Mouse (Mus musculus) heart, postnatal 36 days (tissue): ENCODE measurements around the gene Col2a1. TPM values are rescaled to one million over a fixed set of nuclear protein-coding genes. Genes with fewer than 3 reads are reported as not detected.
A peak's percentile ranks its signal among the peaks of the same experiment; 100 is the strongest.

Experiments used
- DNase-seq, 2 experiments: peaks; one replicate each; pipeline ENCODE4 v3.0.0; 2021 to 2022
- intact Hi-C: fragments of 180-260 bp; cut with DNase I; formaldehyde crosslinking; loops from one replicate; pipeline ENCODE4 v1.15.1; 2025
- total RNA-seq, 2 experiments: library from RNA; stranded (reverse); gene quantifications; 2 replicates each; pipeline ENCODE4 v1.2.3; 2021

Gene Col2a1
- total RNA-seq, 2 experiments from 2014 or later = 0.08 to 0.46 TPM

- intact Hi-C loops = no loop called here
- DNase-seq = no peak
These were observed 1.3 kb downstream of the Col2a1 start for GRCm38 (mm10) chr15:98002991-98003821.

DNA sequence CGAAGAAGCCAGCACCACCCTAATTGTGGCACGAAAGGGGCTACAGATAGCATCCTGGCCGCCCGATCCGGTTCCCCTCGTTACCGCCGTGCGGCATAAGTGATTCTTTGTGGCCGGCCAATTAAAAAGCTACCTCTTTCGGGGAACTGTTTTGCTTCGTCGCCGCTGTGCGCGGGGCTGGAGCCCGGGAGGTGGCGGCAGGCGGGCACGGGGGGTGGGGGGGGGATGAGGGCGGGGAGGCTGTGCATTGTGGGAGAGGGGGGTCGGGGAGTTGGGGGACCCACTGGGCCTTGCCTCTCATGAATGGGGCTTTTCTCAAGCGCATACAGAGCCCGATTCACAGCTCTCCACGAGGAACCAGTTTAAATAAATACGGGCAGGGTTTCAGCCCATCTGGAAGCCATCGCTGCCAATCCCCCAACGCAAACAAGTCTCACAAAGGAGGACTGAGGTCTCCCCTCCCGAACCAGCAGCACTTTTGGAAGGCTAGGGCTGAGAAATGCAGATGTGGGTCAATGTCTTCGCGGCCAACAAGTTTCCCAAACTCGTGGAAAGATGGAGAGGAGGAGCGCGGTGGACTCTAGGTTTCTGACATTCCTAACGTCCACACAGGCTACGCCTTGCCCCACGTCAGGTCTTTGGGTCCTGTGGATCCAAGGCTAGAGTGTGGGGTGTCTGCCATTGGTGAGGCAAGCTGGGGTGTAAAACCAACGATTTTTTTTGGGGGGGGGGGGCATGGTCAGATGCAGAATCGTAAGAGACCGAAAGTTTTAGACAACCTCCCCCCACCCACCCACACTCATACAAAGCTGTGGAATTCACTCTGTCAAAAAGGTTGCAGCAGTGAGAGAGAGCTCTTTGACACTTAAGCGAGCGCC lies 2.1 kb downstream of the Col2a1 start:
- no peak for DNase-seq
- intact Hi-C loops = no loop called here

DNA sequence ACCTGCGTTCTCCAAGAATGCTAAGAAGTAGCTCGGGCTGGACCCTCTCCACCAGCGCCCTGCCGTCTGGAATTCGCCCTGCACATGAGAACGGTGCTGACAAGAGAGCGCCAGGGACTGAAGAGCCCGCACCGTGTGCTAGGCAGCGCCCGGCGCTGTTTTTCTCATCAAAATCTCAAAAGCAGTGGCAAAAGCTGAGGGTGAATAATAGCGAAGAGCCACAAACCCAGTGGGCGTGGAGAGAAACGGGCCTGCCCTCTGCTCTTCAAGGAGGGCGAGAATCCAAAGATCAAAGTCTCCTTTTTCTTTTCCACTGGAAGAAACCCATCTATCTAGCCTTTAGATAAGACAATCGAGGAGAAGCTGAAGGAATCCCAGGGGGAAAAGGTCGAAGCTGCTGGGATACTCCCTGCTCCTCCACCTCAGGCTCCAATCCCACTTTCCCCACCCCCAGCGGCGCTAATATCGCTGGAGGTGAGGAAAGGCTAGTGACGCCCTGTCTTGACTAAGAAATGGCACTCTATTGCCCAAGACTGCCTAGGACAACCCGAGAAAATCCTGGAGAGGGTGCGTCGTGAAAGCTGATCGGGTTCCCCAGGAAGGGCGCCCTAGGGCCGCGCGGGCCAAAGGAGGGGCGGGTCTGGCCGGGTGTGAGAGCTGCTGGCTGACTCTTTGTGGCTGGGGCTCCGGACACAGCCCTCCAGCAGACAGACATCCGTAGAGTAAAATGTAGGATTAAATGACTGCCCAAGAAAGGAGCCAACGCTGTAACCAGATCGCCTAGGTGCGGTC lies 3.0 kb downstream of the Col2a1 start:
- DNase-seq = no peak
- intact Hi-C loops = no loop called here

- no peak for DNase-seq
- intact Hi-C loops = no loop called here
These were observed 4.5 kb downstream of the Col2a1 start for GRCm38 (mm10) chr15:97999991-98000390.

GRCm38 (mm10) chr15:97999546-97999945 lies 4.9 kb downstream of the Col2a1 start:
- intact Hi-C loops = no loop called here
- no peak for DNase-seq

GRCm38 (mm10) chr15:97996716-97997256 lies 7.7 kb downstream of the Col2a1 start:
- DNase-seq = no peak

GRCm38 (mm10) chr15:97992712-97993286 lies 11.7 kb downstream of the Col2a1 start:
- peak; percentile 64 to 70 for DNase-seq
- intact Hi-C loops = no loop called here

More at GRCm38 (mm10) chr15:97996716-97997256, 7.7 kb downstream of the Col2a1 start:
- intact Hi-C loops = no loop called here

DNA sequence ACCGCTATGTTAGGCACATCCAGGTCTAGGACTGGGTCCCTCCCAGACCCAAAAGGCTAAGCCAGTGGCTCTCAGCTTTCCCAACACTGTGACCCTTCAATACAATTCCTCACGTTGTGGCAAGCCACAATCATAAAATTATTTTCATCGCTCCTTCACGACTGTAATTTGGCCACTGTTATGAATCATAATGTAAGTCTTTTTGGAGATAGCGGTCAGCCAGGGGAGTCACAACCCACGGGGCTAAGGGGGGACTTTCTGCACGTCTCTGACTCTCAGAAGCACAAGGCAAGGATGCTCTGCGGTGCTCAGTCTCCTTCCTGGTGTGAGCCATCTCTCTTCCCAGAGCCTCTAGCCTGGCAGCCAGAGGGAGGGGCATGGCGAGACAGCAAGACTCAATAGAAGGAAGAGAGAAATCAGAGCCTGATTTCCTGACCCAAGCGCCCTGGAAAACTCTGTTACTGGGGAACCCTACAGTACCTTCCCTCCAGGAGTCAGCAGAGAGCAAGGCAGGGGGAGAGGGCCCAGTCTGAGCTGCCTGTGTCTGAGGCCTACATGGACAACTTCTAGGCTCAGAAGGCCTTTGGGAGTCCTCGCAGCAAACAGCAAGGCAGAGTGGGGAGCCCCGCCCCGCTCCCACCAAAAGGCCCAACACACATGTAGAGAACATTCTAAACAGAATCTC lies 12.3 kb downstream of the Col2a1 start:
- intact Hi-C loops = no loop called here

GRCm38 (mm10) chr15:97991285-97991895 lies 13.1 kb downstream of the Col2a1 start:
- intact Hi-C loops = no loop called here

More for the DNA sequence above, 12.3 kb downstream of the Col2a1 start:
- DNase-seq = no peak

GRCm38 (mm10) chr15:97990721-97991120 lies 13.8 kb downstream of the Col2a1 start:
- intact Hi-C loops = no loop called here
- no peak for DNase-seq

More at GRCm38 (mm10) chr15:97991285-97991895, 13.1 kb downstream of the Col2a1 start:
- DNase-seq = no peak

DNA sequence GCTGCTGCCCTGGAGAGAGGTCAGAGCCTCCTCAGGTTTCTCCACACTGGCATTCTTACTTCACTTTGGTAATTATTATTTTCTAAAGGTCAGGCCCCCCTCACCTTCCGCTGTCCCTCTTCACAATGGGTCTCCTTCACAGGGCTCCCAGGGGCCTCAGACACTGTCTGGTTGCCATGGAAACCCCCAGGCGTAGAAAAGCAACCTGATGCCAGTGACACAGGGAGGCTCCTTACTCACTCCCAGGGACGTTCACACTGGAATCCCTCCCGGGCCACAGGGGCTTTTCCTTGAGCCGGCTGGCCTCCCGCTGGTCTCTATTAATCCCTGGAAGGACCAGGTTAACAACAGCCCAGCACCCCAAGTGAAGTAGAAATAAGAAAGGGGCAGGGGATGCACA lies 14.4 kb downstream of the Col2a1 start:
- no peak for DNase-seq
- intact Hi-C loops = no loop called here

GRCm38 (mm10) chr15:97989544-97989943 lies 15.0 kb downstream of the Col2a1 start:
- intact Hi-C loops = no loop called here
- DNase-seq = no peak

DNA sequence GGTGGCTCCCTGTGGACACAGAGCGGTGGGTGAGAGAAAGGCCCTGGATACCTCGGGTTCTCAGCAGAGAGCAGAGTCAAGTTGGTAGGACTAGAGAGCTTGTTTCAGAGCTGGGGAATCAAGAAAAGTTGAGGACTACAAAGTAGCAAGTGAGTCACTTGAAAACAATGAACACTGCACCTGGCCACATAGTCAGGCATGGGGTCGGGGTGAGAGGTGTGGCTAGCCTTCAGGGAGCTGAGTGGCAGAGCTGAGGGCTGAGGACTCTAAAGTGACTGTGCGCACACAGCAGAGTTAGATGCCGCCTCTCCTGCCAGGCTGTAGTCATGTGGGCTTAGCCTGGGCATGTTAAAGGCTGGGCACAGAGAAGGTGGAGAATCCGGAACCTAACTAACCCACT lies 22.9 kb downstream of the Col2a1 start:
- DNase-seq = no peak
- intact Hi-C loops = no loop called here

- intact Hi-C loops = no loop called here
These were observed 31.1 kb downstream of the Col2a1 start for GRCm38 (mm10) chr15:97973248-97974005.

GRCm38 (mm10) chr15:97972580-97972979 lies 31.9 kb downstream of the Col2a1 start:
- DNase-seq = no peak
- intact Hi-C loops = no loop called here

More at GRCm38 (mm10) chr15:97973248-97974005, 31.1 kb downstream of the Col2a1 start:
- DNase-seq = no peak

GRCm38 (mm10) chr15:97970299-97970698 lies 34.2 kb downstream of the Col2a1 start:
- intact Hi-C loops = no loop called here
- DNase-seq = no peak

DNA sequence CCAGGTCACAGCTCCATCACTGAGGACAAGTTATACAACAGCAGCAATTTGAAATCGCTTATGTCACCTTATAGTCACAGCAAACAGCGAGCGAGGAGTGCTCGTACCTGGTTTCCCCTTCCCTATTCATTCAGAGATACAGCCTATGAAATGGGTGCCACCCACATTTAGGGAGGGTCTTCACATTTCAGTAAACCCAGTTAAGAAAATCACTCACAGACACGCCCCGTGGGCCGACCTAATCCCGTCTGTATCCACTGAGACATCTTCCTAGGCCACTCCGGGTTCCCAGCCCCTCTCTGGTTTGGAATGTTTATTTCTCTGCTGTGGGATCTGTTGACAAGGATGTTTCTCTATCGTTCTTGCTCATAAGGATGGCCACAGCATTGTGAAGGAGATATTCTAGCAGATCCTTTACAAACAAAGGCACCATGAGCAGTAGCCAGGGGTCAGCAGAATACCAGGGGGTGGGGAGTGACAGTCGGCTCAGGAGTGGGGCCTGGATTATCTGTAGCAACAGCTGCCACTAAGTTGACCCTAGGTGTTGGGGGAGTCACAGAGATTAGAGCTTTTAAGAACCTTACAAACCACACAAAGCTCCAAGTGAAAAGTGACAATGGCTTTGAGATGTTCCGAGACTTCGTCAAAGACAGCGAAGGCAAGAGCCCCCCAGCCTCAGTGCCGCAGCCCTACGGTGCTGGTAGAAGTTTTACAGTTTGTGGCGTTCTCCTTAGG lies 39.0 kb downstream of the Col2a1 start:
- no peak for DNase-seq
- intact Hi-C loops = no loop called here

DNA sequence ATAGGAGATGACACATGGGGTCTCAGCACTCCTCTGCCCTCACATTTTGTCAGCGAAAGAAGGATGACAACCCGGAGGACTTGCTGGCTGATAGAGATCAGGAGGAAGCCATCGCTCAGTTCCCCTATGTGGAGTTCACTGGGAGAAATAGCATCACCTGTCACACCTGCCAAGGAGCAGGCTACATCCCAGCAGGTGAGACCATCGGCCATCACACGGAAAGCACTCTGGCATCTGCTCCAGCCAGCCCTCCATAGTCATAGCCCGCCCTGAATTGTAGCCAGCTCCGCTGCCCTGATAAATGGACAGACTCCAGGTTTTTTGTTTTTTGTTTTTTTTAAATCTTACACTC lies 39.7 kb downstream of the Col2a1 start:
- intact Hi-C loops = loop anchor here (5.0 kb wide), 2 partner anchors 183 to 187 kb away; no protein-coding TSS in a partner anchor
- no peak for DNase-seq
